Mouse (Mus musculus): ENCODE measurements at regions not wholly inside any gene's neighbourhood (a gene's known extent, or its start where the extent isn't known, plus 50 kb on each side); places are given as distances from the start of the nearest gene placed in this dataset.

DNA sequence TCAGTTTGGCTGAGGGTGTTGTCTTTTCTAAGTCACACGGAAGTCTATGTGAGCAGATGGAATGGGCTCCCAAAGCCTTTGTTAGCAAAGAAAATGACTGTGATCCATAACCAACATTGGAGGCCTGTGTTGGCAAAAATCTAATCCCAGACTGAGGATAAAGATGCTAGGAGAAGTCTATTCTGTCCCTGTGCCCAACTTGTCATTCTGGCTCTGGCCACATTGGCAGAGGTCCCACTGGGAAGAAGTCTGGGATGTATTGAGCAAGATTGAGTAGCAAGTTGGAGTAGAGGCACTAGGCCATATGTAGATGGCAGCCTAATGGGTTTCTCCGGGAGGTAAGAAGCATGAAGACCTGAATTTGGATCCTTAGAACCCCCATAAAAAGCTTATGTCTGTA is 54.1 kb downstream of the Nog start:
- no peak for DNase-seq (ENCODE audit: extremely low spot score in 1 of 2, low spot score in 1 of 2)

DNA sequence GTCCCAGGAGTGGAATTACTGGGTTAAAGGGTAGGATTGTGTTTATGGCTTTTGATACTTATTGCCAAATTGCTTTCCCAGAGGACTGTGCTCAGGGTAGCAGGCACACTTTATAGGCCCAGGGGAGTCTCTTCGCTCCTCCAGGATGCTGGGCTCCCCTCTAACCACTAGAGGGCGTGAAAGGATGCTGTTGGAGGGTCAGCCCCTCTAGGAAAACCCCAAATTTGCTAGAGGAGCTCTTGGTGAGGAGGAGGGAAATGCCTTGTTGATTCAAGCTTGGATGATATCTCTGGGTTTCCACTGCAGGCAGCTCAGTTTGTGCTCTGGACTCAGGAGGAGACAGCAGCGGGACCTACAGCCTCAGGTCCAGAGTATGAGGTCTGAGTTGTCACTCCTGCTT is 58.8 kb downstream of the Nog start:
- peak in 1 of 2 experiments; percentile 48 for DNase-seq (ENCODE audit: extremely low spot score in 1 of 2, low spot score in 1 of 2)

DNA sequence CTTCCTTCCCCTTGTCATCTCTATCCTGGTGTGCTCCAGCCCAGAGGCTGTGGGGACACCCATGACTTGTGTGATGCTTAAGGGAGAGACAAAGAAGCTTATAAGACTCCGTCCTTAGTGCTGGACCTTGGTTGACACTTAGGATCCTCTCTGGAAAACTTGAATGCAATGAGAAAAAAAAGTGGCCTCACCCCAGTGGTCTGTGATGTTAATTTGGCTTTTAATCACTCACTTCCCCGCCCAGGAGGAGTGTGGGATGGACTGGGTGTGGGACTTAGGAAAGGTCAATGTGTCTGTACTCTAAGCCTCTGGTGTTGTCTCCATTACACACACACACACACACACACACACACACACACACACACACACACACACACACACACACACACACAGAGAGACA is 60.0 kb downstream of the Nog start:
- no peak for DNase-seq (ENCODE audit: extremely low spot score in 1 of 2, low spot score in 1 of 2)

DNA sequence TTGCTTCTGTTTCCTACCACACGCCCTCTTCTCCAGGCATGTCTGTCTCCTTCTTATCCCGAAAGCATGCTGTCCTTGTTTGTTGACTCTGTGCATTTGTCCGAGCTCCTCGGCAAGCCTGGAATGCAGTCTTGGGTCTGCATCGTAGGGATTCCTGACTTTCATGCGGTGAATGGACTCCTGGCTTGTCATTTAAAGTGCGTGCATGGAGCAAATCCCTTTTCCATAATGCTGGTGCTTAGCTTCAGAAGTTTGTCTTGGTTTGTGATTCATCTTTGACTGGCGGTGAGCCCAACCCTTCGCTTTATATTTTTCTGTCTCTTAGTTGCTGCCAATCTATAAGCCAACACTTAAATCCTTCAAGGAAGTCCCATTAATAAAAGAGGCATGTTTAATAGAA is 62.2 kb downstream of the Nog start:
- peak in 1 of 2 experiments; percentile 11 for DNase-seq (ENCODE audit: extremely low spot score in 1 of 2, low spot score in 1 of 2)

DNA sequence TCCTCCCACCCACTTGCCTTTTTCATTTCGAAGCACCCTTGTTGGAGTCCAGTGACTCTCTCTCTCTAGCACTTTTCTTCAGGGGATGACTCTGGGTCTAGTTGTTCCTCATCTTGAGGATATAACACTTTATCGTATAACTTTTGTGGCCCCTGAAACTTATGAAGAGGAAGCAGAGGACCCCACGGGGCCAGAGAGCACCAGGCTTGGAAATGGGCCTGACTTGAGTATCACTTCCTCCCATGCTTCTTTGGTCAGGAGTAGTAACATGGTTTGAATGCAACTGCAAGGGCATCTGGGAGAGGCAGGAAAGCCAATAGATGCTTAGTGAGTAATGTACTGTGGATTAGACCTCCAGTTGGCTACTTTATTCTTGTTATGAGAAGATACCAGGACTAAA is 65.2 kb downstream of the Nog start:
- no peak for DNase-seq (ENCODE audit: extremely low spot score in 1 of 2, low spot score in 1 of 2)

DNA sequence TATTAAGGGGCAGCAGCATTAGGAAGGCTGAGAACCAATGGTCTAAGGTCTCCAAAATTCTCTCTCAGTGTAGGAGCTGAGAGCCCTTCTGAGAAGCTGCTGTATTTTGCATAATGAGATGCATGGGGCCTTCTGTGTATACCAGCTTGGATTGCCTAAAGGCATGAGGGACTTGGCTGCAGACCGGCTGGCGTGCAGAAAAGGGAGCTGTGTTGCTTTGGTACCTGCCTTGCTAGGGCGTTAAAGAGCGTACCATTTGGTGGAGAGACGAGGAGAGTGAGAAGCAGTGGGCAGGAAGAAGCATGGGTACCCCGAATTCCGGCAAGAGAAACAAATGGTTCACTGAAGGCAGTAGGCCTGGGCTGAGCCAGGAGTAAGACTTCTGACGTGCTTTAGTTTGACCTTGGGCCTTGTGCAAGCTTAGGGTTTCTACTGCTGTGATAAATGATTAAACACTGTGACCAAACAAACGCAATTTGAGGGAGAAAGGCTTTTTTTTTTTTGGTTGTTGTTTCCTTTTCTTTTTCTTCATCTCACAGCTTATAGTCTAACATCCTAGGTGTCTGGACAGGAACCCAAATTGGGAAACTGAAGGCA is 69.2 kb downstream of the Nog start:
- DNase-seq (ENCODE audit: extremely low spot score in 1 of 2, low spot score in 1 of 2): no peak

DNA sequence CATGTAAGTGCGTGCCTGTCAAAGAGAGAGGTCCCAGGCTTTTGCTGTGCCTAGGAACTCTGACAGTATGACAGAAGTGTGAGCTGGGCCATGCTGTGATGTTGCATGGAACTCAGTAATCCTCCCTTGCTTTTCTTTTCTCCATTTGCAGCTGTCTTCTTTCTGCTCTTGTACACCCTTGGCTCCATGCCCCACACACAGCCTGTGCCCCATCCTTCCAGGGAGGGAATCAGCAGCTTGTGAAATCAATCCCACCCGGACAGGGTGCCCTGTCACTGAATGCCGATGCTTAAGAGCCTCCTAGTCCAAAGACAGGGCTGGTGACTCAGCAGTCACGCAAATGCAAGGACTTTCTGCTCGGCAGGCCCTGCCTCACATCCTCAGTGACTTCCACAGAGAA is 72.4 kb downstream of the Nog start:
- DNase-seq (ENCODE audit: extremely low spot score in 1 of 2, low spot score in 1 of 2): no peak

DNA sequence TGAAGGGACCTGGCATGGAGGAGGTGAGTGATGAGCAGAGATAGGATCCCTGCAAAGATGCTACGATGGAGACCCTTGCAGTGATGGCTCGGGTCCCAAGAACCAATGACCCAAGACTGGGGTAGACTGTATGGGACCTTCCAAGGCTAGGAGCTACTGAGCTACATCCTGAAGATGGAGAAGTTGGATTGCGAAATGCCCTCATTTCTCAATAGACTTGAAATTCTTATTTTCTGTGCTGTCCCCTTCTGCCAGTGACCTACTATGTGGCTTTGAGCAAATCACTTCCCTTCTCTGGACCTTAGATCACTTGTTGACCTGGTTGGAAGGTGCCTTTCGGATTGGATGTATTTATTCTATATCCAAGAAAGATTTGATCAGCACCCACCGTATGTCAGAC is 88.9 kb downstream of the Nog start:
- DNase-seq (ENCODE audit: extremely low spot score in 1 of 2, low spot score in 1 of 2): no peak

DNA sequence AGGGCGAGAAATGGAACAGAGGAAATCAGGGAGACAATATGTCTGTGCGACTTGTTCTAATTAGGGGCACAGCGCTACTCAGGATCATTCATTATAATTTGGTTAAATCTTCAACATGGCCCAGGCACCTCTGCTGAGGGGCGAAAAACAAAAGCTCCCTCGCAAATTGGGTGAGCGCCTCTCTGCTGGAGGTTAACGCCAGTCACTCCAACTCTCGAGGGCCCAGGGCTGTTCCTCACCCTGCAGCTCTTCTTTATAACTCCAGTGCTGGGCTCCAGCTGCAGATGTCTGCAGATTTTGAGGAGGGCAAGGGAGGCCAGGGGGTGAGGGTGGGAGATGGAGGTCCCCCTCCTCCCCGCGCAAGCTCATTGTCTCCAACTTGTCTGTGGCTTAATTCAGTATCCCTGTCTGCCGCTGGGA is 92.6 kb downstream of the Nog start:
- no peak for DNase-seq (ENCODE audit: extremely low spot score in 1 of 2, low spot score in 1 of 2)

DNA sequence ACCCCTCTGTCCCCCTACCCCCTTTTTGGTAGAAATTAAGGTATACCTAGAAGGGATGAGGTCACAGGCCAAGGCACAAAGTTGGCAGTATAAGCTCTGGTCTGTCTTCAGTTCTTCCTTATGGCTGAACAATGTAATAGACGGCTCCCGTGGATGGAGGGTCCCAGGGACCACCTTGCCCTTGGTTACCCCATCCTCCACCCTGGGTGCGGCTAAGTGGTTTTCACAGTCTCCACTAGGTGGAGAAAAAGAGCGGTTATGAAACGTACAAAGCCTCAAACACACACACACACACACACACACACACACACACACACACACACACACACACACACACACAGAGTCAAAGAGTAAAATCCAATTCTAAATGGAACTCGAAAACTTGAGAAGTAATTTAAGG is 93.1 kb downstream of the Nog start:
- DNase-seq (ENCODE audit: extremely low spot score in 1 of 2, low spot score in 1 of 2): peak in 1 of 2 experiments; percentile 18

DNA sequence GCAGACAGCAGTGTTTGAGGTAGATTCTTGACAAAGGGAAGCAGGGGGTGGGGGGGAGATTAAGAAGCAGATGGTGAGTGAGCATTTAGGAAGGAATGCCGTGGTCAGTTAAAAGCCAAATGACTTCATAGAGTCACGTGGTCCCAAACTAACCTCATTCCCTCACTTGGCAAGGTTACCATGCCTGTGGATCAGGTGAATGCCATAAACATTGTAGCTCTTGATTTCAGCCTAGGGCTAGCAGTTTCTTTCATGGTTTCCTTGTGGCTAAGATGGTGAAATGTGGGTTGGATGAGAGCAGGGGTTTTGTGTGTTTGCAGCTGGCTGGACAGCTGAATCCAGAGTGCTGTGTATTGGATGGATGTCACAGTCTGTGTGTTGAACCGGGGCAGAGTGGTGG is 95.3 kb downstream of the Nog start:
- no peak for DNase-seq (ENCODE audit: extremely low spot score in 1 of 2, low spot score in 1 of 2)

DNA sequence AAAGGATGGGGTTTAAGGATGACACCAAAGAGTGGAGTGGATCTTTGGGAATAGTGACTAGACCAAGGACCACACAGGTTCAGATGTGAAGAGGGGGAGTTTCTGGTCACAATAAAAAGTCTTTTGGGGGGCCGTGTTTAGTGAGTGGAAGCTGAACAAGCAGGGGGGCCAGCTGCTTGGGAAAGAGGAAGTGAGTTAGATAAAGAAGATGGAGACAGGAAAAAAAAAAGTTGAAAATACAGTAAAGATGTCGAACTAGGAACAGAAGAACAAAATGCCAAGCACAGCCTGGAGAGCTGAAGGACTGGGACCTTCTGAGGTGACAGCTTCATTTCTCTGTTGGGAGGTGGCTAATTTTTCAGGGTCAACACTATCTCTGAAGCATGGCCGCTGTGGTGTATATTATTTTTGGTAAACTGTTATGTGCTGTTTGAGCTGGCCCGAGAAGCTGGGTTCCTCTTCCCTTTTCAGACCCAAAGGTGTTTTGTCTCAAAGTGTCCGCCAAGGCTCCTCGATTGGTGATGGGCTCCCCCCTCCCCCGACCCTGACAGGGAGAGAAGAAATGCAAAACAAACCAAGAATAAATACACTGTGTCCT is 97.1 kb downstream of the Nog start:
- no peak for DNase-seq (ENCODE audit: extremely low spot score in 1 of 2, low spot score in 1 of 2)

DNA sequence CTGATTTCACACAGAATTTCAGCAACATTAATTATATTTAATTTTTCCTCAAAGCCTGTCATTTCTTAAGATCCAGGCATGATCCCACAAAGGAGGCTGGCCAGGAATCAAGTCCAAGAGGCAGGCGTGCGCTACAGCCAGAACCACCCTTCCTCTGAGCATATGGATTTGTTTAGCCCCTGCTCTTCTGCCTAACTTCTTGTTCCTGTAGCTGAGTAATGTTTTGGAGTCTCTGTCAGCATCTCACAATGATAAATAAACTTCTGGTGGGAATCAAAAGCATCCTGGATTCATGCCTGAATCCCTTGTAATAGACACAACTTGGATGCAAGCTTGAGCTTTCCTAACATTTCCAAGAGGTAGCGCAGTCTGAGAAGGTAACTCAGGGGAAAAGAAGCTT is 101.7 kb downstream of the Nog start:
- DNase-seq (ENCODE audit: extremely low spot score in 1 of 2, low spot score in 1 of 2): no peak

DNA sequence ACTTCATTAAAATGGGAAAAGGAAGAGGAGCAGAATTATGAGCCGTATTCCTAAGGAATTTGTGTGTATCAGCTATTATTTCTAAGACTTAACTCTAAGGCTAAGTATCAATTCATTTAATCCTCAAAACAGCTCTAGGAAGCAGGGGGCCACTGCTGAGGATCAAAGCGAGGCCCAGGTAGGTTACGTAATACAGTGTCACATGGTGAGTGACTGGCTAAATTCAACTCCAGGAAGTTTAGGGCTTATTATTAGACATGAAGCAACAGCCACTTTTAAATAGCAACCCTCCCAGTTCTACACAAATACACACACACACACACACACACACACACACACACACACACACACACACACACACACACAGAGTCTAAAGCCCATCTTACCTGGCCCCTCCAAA is 109.3 kb downstream of the Nog start:
- DNase-seq (ENCODE audit: extremely low spot score in 1 of 2, low spot score in 1 of 2): no peak

DNA sequence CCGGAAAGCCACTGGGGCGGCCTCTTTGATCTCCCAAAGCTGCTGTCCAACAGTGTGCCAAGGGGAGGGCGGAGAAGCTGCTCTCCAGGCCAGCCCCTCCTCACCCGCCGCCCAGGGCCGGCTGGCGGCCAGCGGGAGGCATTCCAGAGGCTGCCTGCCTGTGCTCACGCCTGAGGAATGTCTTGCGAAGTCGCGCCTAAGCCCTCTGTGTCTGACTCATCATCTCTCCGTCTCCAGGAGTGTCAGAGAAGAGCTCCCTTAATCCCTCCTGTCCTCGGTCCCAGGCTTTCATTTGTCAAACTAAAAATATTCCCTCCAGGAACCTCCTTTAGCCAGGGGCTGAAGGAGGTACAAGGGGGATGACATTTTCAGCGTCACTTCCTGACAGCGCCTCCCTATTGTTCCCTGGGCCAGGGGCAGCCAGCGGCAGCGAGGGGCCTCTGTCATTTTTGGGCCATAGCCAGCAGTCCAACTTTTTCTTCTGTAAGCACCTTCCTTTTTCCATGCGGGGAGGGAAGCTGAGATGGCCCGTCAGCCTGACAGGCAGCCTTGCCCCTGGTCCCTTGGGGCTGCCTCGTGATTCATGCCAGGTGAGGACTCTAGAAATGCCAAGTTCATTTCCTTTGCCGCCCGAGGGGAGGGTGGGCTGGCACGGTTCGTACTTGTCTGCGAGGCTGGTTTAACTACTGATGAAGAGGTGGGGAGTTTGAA is 113.4 kb downstream of the Gm525 start:
- peak; percentile 10 to 71 for DNase-seq (ENCODE audit: extremely low spot score in 1 of 2, low spot score in 1 of 2)

DNA sequence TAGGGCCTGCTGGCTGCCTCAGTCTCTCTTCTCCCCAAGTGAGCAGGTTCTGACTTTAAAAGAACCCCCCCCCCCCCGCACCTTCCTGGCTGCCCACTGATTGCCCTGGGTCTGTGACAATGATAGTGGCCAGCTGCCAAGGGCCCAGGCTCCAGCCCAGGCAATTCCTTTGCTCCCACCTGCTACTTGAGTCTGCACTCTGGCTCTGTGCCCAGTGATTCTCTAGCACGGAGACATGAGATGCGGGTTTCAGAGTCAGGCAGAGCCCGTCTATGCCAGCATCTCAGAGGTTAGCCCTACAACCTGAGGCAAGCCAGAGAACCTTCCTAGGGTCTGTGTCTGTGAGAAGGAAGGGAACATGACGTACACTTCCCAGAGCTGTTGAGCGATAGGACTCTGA is 112.2 kb downstream of the Gm525 start:
- DNase-seq (ENCODE audit: extremely low spot score in 1 of 2, low spot score in 1 of 2): no peak

DNA sequence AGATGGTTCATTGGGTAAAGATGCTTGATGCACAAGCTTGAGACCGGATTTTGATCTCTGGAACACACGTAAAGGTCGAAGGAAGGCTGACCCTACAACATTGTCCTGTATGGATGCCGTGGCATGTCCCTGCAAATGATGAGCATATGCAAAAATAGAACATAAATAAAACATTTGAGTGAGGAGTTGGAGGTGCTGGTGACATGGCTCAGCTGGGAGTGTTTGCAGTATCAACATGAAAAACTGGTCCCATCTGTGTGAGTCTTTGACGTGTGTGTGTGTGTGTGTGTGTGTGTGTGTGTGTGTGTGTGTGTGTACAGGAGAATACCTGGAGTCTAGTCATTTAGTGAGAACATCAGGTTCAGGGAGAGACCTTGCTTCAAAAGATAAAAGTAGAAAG is 107.8 kb downstream of the Gm525 start:
- DNase-seq (ENCODE audit: extremely low spot score in 1 of 2, low spot score in 1 of 2): no peak

DNA sequence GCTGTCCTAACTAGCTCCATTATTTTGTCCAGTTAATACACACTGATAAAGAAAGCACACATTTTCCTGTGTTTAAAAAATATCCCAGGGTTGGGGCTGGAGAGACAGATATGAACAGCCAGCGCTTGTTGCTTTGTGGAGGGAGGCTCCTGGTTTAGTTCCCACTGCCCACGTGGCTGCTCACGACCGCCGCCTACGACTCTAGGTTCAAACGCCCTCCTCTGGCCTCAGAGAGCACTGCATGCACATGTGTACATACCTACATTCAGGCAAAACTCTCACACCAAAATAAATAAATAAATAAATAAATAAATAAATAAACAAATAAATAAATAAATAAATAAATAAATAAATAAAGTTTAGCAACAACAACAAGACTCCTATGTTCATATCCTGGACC is 104.8 kb downstream of the Gm525 start:
- no peak for DNase-seq (ENCODE audit: extremely low spot score in 1 of 2, low spot score in 1 of 2)

DNA sequence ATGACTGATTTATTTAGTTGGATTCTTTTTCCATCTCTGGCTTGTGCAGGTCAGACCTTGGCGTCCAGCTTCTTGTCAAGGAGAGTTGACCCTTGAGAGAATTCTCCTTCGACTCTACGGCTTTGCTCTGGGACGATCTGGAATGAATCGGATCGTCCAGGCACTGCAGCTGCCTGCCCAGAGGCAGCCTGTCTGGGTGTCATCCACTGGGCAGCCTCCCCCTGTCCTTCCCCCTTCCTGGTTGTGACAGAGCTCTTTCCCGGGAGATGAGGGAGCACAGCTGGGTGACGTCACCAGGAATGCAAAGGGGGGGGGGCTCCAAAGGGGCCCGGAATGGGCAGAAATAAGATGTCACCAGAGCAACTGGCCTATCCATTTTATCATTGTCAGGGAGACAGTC is 101.9 kb downstream of the Gm525 start:
- no peak for DNase-seq (ENCODE audit: extremely low spot score in 1 of 2, low spot score in 1 of 2)

DNA sequence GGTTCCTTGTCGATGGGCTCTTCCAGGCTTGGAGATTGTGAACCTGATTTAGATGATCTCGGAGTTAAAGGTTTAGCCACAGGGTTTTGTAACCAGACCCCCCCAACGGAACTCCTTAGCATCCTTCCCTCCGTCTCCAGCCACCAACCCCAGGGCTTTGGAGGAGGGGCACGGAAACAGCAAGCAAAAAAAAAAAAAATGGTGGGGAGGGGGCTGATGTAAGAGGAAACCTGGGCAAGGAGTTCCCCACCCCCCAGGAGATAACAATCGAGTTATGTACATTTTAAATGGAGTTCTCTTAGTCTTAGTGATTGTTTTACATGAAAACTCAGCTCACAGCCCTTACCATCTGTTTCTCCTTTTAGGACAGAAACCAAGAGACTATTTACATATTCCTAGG is 101.3 kb downstream of the Gm525 start:
- DNase-seq (ENCODE audit: extremely low spot score in 1 of 2, low spot score in 1 of 2): no peak

DNA sequence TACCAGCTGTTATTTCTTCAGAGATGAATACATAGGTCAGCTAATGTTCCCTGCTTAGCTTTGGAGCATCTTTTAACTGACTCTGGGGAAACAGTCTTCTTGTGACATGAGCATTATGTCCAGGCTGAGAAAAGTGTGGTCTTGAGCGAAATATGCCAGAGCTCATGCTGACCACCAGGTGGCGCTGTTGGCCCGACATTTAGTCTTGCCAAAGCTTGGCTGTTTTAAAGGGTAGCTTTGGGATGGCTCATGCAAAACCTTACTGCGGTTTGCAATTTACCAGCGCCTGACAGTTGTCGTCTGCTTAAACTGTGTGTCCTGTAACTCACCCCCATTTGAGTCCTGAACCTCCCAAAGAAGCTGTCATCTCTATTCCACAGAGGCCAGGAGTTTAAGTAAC is 91.6 kb downstream of the Gm525 start:
- DNase-seq (ENCODE audit: extremely low spot score in 1 of 2, low spot score in 1 of 2): peak; percentile 37 to 92

Data from frontal cortex, adult 2 months (tissue).